Mouse (Mus musculus): ENCODE measurements at regions not wholly inside any gene's neighbourhood (a gene's known extent, or its start where the extent isn't known, plus 50 kb on each side); places are given as distances from the start of the nearest gene placed in this dataset.

GRCm38 (mm10) chr16:14800209-14800608, 106.2 kb upstream of the Efcab1 start:
- DNase-seq (ENCODE audit: low read depth, low spot score) = peak; percentile 32

- DNase-seq (ENCODE audit: low read depth, low spot score) = no peak
Measured at GRCm38 (mm10) chr16:14827008-14827407, 79.4 kb upstream of the Efcab1 start.

GRCm38 (mm10) chr16:14840786-14841185, 65.6 kb upstream of the Efcab1 start:
- no peak for DNase-seq (ENCODE audit: low read depth, low spot score)

All from forelimb bud, embryonic 11.5 days (tissue).